Mouse (Mus musculus): ENCODE data around the gene Nccrp1. TPM values are rescaled to one million over a fixed set of nuclear protein-coding genes. Genes with fewer than 3 reads are reported as not detected.
"Not testable (repeated sequence)": the region's sequence is repeated elsewhere in the genome, so short reads cannot be mapped to it uniquely, and the experiment has no call there.

Gene Nccrp1
- polyA plus RNA-seq, 1 experiment from 2014 or later: 0.14 TPM

DNA sequence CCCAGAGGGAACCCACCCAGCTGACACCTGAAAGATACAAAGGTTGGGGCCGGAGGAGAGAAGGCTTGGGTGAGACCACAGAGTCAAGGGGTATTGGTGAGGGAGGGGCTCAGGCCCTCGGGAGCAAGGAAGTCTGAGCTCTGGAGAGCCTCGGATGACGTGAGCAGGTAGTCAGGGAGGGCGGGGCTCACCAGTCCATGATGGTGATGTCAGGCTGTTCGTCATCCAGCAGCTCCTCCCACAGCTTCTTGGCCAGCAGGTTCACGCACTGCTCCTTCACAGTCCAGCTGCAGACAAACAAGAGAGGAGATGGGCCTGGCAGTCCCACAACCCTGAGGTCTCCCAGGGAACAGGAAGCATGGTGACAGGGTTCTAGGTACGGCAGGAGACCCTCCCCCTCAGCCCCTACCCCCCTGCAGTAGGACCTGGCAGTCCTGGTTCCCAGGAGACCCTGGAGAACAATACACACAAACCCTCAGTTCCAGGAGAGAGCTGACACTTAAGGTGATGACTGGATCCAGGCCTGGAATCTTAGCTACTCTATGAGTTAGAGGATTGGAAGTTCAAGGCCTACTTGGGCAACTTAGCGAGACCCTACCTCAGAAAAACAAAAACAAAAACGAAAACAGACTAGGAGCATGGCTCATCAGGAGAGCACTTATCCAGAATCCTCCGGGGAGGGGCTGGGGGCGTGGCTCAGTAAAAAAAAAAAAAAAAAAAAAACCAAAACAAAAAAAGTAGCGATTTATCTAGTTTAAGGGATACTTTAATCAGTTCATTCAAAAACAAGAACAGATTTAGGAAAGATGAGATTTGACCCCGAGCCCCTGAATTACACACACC, 1.8 kb downstream of the Nccrp1 start:
- ATAC-seq (replicated peaks): 0 out of 2 replicates have a peak, but pooled peaks have one; percentile 24

GRCm38 (mm10) chr7:28544051-28544601, 2.9 kb downstream of the Nccrp1 start:
- ATAC-seq (replicated peaks): 0 out of 2 replicates have a peak, but pooled peaks have one; percentile 59
- WGBS: 1% methylated on average over 27 of the region's 27 CpGs
- 0 out of 2 replicates have a peak overlapping the region, but pooled peaks have one; percentile 12 for H3K9ac ChIP-seq

More for the DNA sequence above, 1.8 kb downstream of the Nccrp1 start:
- Histone ChIP-seq H3K27me3 (replicated peaks) (peaks cover 37% of the 10 kb centered on the region), H3K4me3 (no peak overlapping the region), H3K4me1 (peaks cover 20% of the 10 kb centered on the region), H3K36me3 (replicated peaks) (no peaks in the 10 kb centered on the region), H3K27ac (no peak overlapping the region), H3K9ac (no peak overlapping the region), H3K4me2 (no peak overlapping the region), H3K9me3 (no peaks in the 10 kb centered on the region)
- 28% methylated on average over 14 of the region's 14 CpGs for WGBS

GRCm38 (mm10) chr7:28540526-28540925, 6.5 kb downstream of the Nccrp1 start, which contains the start of gene Sycn:
Sycn (plus strand) TSS chr7:28540885.
- Histone ChIP-seq H3K9me3 (no peaks in the 10 kb centered on the region), H3K4me2 (no peak within 1 kb of the TSS), H3K27me3 (replicated peaks) (peaks cover 16% of the 10 kb centered on the region), H3K4me3 (no peak within 1 kb of the TSS), H3K36me3 (replicated peaks) (no peaks in the 10 kb centered on the region), H3K9ac (no peak within 1 kb of the TSS), H3K27ac (no peak within 1 kb of the TSS), H3K4me1 (peaks cover 7% of the 10 kb centered on the region)
- ATAC-seq (replicated peaks): no peak
- 81% methylated on average over 4 of the region's 4 CpGs for WGBS

More at GRCm38 (mm10) chr7:28544051-28544601, 2.9 kb downstream of the Nccrp1 start:
- Histone ChIP-seq H3K4me2 (peak overlapping the region; percentile 51), H3K27ac (no peak overlapping the region), H3K4me1 (peaks cover 20% of the 10 kb centered on the region), H3K9me3 (no peaks in the 10 kb centered on the region), H3K36me3 (replicated peaks) (no peaks in the 10 kb centered on the region), H3K4me3 (peak overlapping the region; percentile 21), H3K27me3 (replicated peaks) (peaks cover 37% of the 10 kb centered on the region)

DNA sequence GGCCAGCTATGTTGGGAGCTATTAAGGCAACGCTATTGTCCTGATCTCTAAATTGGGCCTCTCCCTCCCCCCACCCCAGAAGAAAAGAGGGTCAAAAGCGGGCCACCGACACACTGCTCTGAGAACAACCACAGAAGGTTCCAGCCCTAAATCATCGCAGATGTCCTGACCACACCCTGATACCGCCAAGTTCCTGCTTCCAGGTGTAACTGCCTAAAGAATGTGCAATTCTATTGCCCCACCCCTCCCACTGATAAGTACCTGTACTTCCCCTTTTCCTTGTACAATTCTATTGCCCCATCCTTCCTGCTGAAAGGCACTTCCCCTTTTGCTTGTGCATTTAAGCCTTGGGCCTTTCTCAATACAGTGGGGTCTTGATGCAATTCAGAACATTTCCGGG, 8.2 kb downstream of the Nccrp1 start:
- not testable (repeated sequence) for H3K9ac ChIP-seq; ATAC-seq (replicated peaks); H3K27ac ChIP-seq; H3K4me3 ChIP-seq; H3K36me3 ChIP-seq (replicated peaks); H3K9me3 ChIP-seq; H3K27me3 ChIP-seq (replicated peaks); H3K4me2 ChIP-seq; H3K4me1 ChIP-seq
- WGBS: 92% methylated on average over 6 of the region's 6 CpGs

DNA sequence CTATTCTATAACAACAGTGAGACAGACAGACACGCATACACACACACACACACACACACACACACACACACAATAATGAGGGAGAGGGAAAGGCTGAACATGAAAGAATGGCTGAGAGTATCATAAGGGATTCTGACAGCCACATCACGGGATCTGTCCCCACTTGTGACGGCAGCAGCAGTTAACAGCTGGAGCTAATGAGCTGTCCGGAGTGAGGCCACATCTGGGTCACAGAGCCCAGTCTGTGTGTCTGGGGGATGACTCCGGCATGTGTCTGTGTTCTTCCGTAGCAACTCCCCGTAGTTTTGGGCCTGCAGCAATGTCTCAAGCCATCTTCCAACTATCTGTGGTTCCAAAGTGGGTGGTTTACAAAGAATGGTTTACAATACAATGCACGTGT, 15.0 kb downstream of the Nccrp1 start:
- H3K4me2 ChIP-seq: no peak overlapping the region
- WGBS: 76% methylated on average over 8 of the region's 8 CpGs
- no peak overlapping the region for H3K27ac ChIP-seq
- H3K36me3 ChIP-seq (replicated peaks): no peaks in the 10 kb centered on the region
- H3K9me3 ChIP-seq: no peaks in the 10 kb centered on the region
- H3K4me3 ChIP-seq: no peak overlapping the region
- no peaks in the 10 kb centered on the region for H3K4me1 ChIP-seq
- no peak overlapping the region for H3K9ac ChIP-seq
- no peak for ATAC-seq (replicated peaks)
- no peaks in the 10 kb centered on the region; the same call in 1 of the 2 replicates for H3K27me3 ChIP-seq (replicated peaks)

- Histone ChIP-seq H3K9me3 (no peaks in the 10 kb centered on the region), H3K27ac (no peak overlapping the region), H3K4me2 (no peak overlapping the region), H3K36me3 (replicated peaks) (no peaks in the 10 kb centered on the region), H3K9ac (no peak overlapping the region), H3K27me3 (replicated peaks) (no peaks in the 10 kb centered on the region; the same call in 1 of the 2 replicates), H3K4me3 (no peak overlapping the region), H3K4me1 (no peaks in the 10 kb centered on the region)
- ATAC-seq (replicated peaks): no peak
- 8% methylated on average over 19 of the region's 19 CpGs for WGBS
These were observed 18.9 kb downstream of the Nccrp1 start for GRCm38 (mm10) chr7:28527922-28528719.

DNA sequence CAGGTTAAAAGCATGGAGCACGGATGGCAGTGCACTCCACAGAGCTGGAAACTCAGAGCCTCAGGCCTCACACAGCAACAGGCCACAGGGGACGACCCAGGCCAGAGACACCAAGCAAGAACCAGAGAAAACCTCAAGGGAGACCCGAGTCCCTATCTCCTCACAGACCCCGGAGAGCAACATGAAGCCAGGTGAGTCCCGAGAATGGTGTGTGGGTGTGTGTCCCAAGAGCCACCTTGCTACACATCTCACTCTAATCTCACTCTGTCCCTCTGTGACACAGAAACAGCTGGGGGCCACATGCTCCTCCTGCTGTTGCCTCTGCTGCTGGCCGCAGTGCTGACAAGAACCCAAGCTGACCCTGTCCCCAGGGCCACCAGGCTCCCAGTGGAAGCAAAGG, 24.5 kb downstream of the Nccrp1 start, which contains the start of gene Ifnl3:
Gene Ifnl3 (plus strand): TSS at position 301 of the 400 bp plus-strand sequence.
- H3K9me3 ChIP-seq; H3K4me3 ChIP-seq; H3K9ac ChIP-seq; H3K4me2 ChIP-seq; H3K4me1 ChIP-seq; H3K27me3 ChIP-seq (replicated peaks); H3K27ac ChIP-seq; H3K36me3 ChIP-seq (replicated peaks); ATAC-seq (replicated peaks): not testable (repeated sequence)
- 72% methylated on average over 5 of the region's 6 CpGs for WGBS

DNA sequence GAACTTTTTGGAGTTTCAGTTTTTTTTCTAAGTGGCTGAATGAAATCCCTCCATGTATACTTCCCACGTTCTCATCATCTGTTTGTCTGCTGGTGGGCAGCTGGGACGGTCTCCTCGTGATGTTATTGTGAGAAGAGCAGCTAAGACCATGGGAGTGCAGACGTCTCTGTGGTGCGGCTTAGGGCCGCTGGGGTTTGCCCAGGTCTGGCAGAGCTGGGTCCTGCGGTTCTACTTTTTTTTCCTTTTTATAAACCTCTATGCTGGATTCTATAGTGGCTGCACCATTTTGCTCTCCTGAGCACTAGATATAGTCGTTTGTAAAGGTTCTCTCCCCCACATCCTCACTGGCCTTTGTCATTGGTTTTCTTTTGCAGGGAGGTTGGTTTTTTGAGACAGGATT, 35.6 kb downstream of the Nccrp1 start:
- no peaks in the 10 kb centered on the region for H3K9me3 ChIP-seq
- no peak overlapping the region for H3K27ac ChIP-seq
- no peaks in the 10 kb centered on the region for H3K27me3 ChIP-seq (replicated peaks)
- H3K4me3 ChIP-seq: no peak overlapping the region
- WGBS: 72% methylated on average over 8 of the region's 8 CpGs
- H3K4me1 ChIP-seq: no peaks in the 10 kb centered on the region
- ATAC-seq (replicated peaks): no peak
- no peak overlapping the region for H3K9ac ChIP-seq
- no peaks in the 10 kb centered on the region for H3K36me3 ChIP-seq (replicated peaks)
- H3K4me2 ChIP-seq: no peak overlapping the region

DNA sequence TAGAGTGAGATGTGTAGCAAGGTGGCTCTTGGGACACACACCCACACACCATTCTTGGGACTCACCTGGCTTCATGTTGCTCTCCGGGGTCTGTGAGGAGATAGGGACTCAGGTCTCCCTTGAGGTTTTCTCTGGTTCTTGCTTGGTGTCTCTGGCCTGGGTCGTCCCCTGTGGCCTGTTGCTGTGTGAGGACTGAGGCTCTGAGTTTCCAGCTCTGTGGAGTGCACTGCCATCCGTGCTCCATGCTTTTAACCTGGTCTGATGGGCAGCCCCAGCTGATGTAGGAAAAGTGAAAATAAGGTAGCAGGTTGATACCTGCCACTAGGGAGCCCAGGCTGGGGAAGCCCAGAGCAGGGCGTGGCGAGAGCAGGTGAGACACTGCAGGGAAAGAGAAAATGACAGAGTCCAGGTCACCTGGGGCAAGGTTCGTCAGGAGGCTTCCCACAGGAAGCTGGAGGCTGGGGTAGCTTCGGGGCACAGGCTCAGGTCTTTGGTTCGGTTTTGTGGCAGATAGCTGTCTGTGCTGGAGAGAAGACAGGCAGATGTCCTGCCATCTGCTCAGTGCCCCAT, 36.6 kb downstream of the Nccrp1 start, which contains the start of gene Ifnl2:
Gene Ifnl2 (minus strand): TSS at position 51 of the 570 bp plus-strand sequence.
- not testable (repeated sequence) for H3K27me3 ChIP-seq (replicated peaks); ATAC-seq (replicated peaks); H3K9ac ChIP-seq; H3K4me3 ChIP-seq; H3K27ac ChIP-seq; H3K4me1 ChIP-seq; H3K36me3 ChIP-seq (replicated peaks); H3K4me2 ChIP-seq; H3K9me3 ChIP-seq
- 69% methylated on average over 8 of the region's 8 CpGs for WGBS

- not testable (repeated sequence) for H3K4me2 ChIP-seq; H3K9ac ChIP-seq; H3K4me1 ChIP-seq; H3K36me3 ChIP-seq (replicated peaks); H3K27ac ChIP-seq; H3K9me3 ChIP-seq; H3K27me3 ChIP-seq (replicated peaks); H3K4me3 ChIP-seq; ATAC-seq (replicated peaks)
- WGBS: 58% methylated on average over 2 of the region's 2 CpGs
These were observed 37.9 kb downstream of the Nccrp1 start for GRCm38 (mm10) chr7:28509121-28509520.

GRCm38 (mm10) chr7:28505585-28505984, 41.5 kb downstream of the Nccrp1 start:
- no peaks in the 10 kb centered on the region for H3K4me1 ChIP-seq
- no peak overlapping the region for H3K27ac ChIP-seq
- no peak overlapping the region for H3K4me2 ChIP-seq
- no peaks in the 10 kb centered on the region for H3K36me3 ChIP-seq (replicated peaks)
- ATAC-seq (replicated peaks): no peak
- 9% methylated on average over 5 of the region's 5 CpGs for WGBS
- H3K9ac ChIP-seq: no peak overlapping the region
- no peaks in the 10 kb centered on the region for H3K27me3 ChIP-seq (replicated peaks)
- H3K9me3 ChIP-seq: no peaks in the 10 kb centered on the region
- H3K4me3 ChIP-seq: no peak overlapping the region

All from midbrain, embryonic 15.5 days (tissue).